In genomic region chr8:84878915-84879314, GRCm38 (mm10) we compare ENCODE assay signal across 23 mouse cellular contexts. TPM values are rescaled to one million over a fixed set of nuclear protein-coding genes. Genes with fewer than 3 reads are reported as not detected.
"Had no signal": no experiment of that assay in that cellular context is flagged by ENCODE, and none has a peak within 500 bp of the region (broad histone marks: within the 10 kb centered on the region; RNA-seq: fewer than 3 reads in every experiment).

No protein-coding gene starts in this region.

- H3K27ac ChIP-seq: kidney, postnatal 0 days; layer of hippocampus, adult 2 months; limb, embryonic 10.5 days; limb, embryonic 13.5 days; macrophage; midbrain, embryonic 12.5 days; midbrain, embryonic 15.5 days; neural tube, embryonic 12.5 days; neural tube, embryonic 15.5 days; stomach, embryonic 15.5 days had no signal

- H3K36me3 ChIP-seq: midbrain, embryonic 12.5 days; midbrain, embryonic 15.5 days; neural tube, embryonic 12.5 days; neural tube, embryonic 15.5 days; stomach, embryonic 15.5 days had no signal

- H3K27me3 ChIP-seq: limb, embryonic 13.5 days; midbrain, embryonic 12.5 days; midbrain, embryonic 15.5 days; neural tube, embryonic 12.5 days; neural tube, embryonic 15.5 days; stomach, embryonic 15.5 days had no signal

- H3K4me2 ChIP-seq: limb, embryonic 13.5 days; lung, embryonic 14.5 days; midbrain, embryonic 12.5 days; midbrain, embryonic 15.5 days; neural tube, embryonic 12.5 days; neural tube, embryonic 15.5 days; stomach, embryonic 15.5 days had no signal

- H3K4me1 ChIP-seq: limb, embryonic 10.5 days; limb, embryonic 13.5 days; midbrain, embryonic 12.5 days; midbrain, embryonic 15.5 days; neural tube, embryonic 12.5 days; neural tube, embryonic 15.5 days; stomach, embryonic 15.5 days had no signal

- H3K9ac ChIP-seq: limb, embryonic 13.5 days; lung, embryonic 14.5 days; midbrain, embryonic 12.5 days; midbrain, embryonic 15.5 days; neural tube, embryonic 12.5 days; neural tube, embryonic 15.5 days; stomach, embryonic 15.5 days had no signal

- H3K9me3 ChIP-seq: limb, embryonic 10.5 days; limb, embryonic 13.5 days; midbrain, embryonic 12.5 days; midbrain, embryonic 15.5 days; neural tube, embryonic 12.5 days; neural tube, embryonic 15.5 days; stomach, embryonic 15.5 days had no signal

- ATAC-seq: intestine, postnatal 0 days; lung, postnatal 0 days; midbrain, embryonic 15.5 days had no signal

- H3K4me3 ChIP-seq: layer of hippocampus, adult 2 months; limb, embryonic 10.5 days; limb, embryonic 13.5 days; midbrain, embryonic 12.5 days; midbrain, embryonic 15.5 days; neural tube, embryonic 12.5 days; neural tube, embryonic 15.5 days; stomach, embryonic 15.5 days had no signal

- DNase-seq: kidney, adult 2 months; kidney, postnatal 25 days; layer of hippocampus, adult 9-11 months; lung, embryonic 14.5 days; right cerebral cortex, adult 18-20 months; right cerebral cortex, postnatal 25 days; spleen, adult 18-20 months; thymus, adult 2 months; thymus, postnatal 14 days; thymus, postnatal 4 days had no signal

RNA-seq across cellular contexts. Expression of gene Klf1, which starts 22.8 kb away (rescaled TPM):
- total RNA-seq: layer of hippocampus, adult 2 months; left cerebral cortex, postnatal 25 days had no signal
